Mouse (Mus musculus) midbrain, postnatal 0 days (tissue): Measurements from ENCODE around the gene Ubr4. TPM values are rescaled to one million over a fixed set of nuclear protein-coding genes. Genes with fewer than 3 reads are reported as not detected.
A peak's percentile ranks its signal among the peaks of the same experiment; 100 is the strongest.

ENCODE experiments used
- ATAC-seq: fragments of 200-750 bp; cut with Nextera tagmentation; 2 replicates; pipeline ENCODE4 v1.8.0; 2017; ENCODE audit warnings: moderate number of reproducible peaks, mild to moderate bottlenecking, moderate TSS enrichment, moderate library complexity; ENCODE audit not compliant: low FRiP score
- DNase-seq: peaks from one replicate; pipeline ENCODE4 v3.0.0-alpha.2; 2015; ENCODE audit warnings: low spot score
- H3K27ac ChIP-seq: fragments of 300-500 bp; sonication (generic); 2 replicates; pipeline ENCODE4 v1.5.1; 2014; ENCODE audit warnings: low read depth, mild to moderate bottlenecking, low read length, mixed read lengths
- H3K27me3 ChIP-seq: fragments of 300-500 bp; sonication (generic); 2 replicates; pipeline ENCODE4 v1.6.1; 2014; ENCODE audit warnings: low read length, control low read depth, mixed read lengths; ENCODE audit not compliant: insufficient read depth
- H3K36me3 ChIP-seq: fragments of 300-500 bp; sonication (generic); 2 replicates; pipeline ENCODE4 v1.6.1; 2014; ENCODE audit warnings: low read length, control low read depth, mixed read lengths; ENCODE audit not compliant: insufficient read depth
- H3K4me1 ChIP-seq: fragments of 300-500 bp; sonication (generic); 2 replicates; pipeline ENCODE4 v1.6.1; 2014; ENCODE audit warnings: mild to moderate bottlenecking, control low read depth, antibody characterized with exemption, low read length, mixed read lengths; ENCODE audit not compliant: insufficient read depth
- H3K4me2 ChIP-seq: fragments of 300-500 bp; sonication (generic); 2 replicates; pipeline ENCODE4 v1.6.1; 2014; ENCODE audit warnings: low read depth, mild to moderate bottlenecking, low read length, mixed read lengths; ENCODE audit not compliant: poor library complexity, severe bottlenecking
- H3K4me3 ChIP-seq: fragments of 300-500 bp; sonication (generic); 2 replicates; pipeline ENCODE4 v1.5.1; 2014; ENCODE audit warnings: low read depth, mild to moderate bottlenecking, low read length, moderate library complexity
- H3K9ac ChIP-seq: fragments of 300-500 bp; sonication (generic); replicated peaks from 2 replicates; pipeline ENCODE4 v1.6.1; 2014; ENCODE audit warnings: mild to moderate bottlenecking, low read length, moderate library complexity, mixed read lengths; ENCODE audit not compliant: poor library complexity, severe bottlenecking
- H3K9me3 ChIP-seq: fragments of 300-500 bp; sonication (generic); 2 replicates; pipeline ENCODE4 v1.6.1; 2016; ENCODE audit warnings: low read length, control low read depth
- CTCF ChIP-seq: IDR thresholded peaks from 2 replicates; pipeline ENCODE4 v1.5.1; 2016; ENCODE audit warnings: antibody characterized with exemption, mild to moderate bottlenecking
- WGBS: fragments of 180-500 bp; shearing (Covaris S2); extraction: QIAGEN DNeasy Blood & Tissue Kit; methylation state at CpG from one replicate; pipeline ENCODE4 v1.1.7; 2014; 5-methylcytosine and 5-hydroxymethylcytosine counted together
- polyA plus RNA-seq: library from polyadenylated mRNA; unstranded; fragments of >200 nt; fragmentation: Nextera tagmentation; extraction: Ambion mirVana; gene quantifications from 2 replicates; pipeline ENCODE4 v1.2.1, GENCODE M21; 2015
- total RNA-seq: library from RNA; depleted of rRNA; stranded (reverse); fragments of >200 nt; gene quantifications from 2 replicates; pipeline ENCODE4 v1.2.3, GENCODE M21; 2014

Ubr4 gene
- total and polyA plus RNA-seq, 2 experiments from 2014 or later: 63.6 to 176 TPM

- Histone ChIP-seq H3K27me3 (no peaks in the 10 kb centered on the region), H3K9ac (0 out of 2 replicates have a peak overlapping the region, but pooled peaks have one; percentile 13), H3K4me2 (no peak overlapping the region), H3K4me1 (no peaks in the 10 kb centered on the region), H3K4me3 (no peak overlapping the region), H3K36me3 (peaks cover 25% of the 10 kb centered on the region), H3K27ac (no peak overlapping the region), H3K9me3 (no peaks in the 10 kb centered on the region)
- 76% methylated on average over 9 of the region's 9 CpGs for WGBS
- TF ChIP-seq CTCF: no peak
- DNase-seq (no peak), ATAC-seq (no peak)
These were observed 141.0 kb downstream of the Ubr4 start for GRCm38 (mm10) chr4:139493227-139494025.

- ATAC-seq (0 out of 2 replicates have a peak, but pooled peaks have one; percentile 31), DNase-seq (peak; percentile 22)
- no peaks in the 10 kb centered on the region for H3K36me3 ChIP-seq
- H3K27ac ChIP-seq: no peak overlapping the region
- H3K27me3 ChIP-seq: no peaks in the 10 kb centered on the region
- WGBS: 54% methylated on average over 14 of the region's 14 CpGs
- no peak for TF ChIP-seq CTCF
- no peaks in the 10 kb centered on the region for H3K4me1 ChIP-seq
- no peak overlapping the region for H3K4me2 ChIP-seq
- H3K9me3 ChIP-seq: no peaks in the 10 kb centered on the region
- H3K4me3 ChIP-seq: no peak overlapping the region
- H3K9ac ChIP-seq: no peak overlapping the region
These were observed 148.4 kb downstream of the Ubr4 start for GRCm38 (mm10) chr4:139500814-139501213.

- no peak for ATAC-seq
- Histone ChIP-seq H3K27me3 (no peaks in the 10 kb centered on the region), H3K4me2 (no peak overlapping the region), H3K9me3 (no peaks in the 10 kb centered on the region), H3K4me1 (no peaks in the 10 kb centered on the region), H3K36me3 (no peaks in the 10 kb centered on the region), H3K4me3 (no peak overlapping the region), H3K27ac (no peak overlapping the region), H3K9ac (no peak overlapping the region)
- DNase-seq: peak; percentile 38
- TF ChIP-seq CTCF: peak; percentile 62
- WGBS: 79% methylated on average over 6 of the region's 6 CpGs
These were observed 149.3 kb downstream of the Ubr4 start for GRCm38 (mm10) chr4:139501702-139502101.

GRCm38 (mm10) chr4:139503919-139504318 lies 151.5 kb downstream of the Ubr4 start:
- Histone ChIP-seq H3K9me3 (no peaks in the 10 kb centered on the region), H3K27me3 (no peaks in the 10 kb centered on the region)
- 91% methylated on average over 8 of the region's 8 CpGs for WGBS

GRCm38 (mm10) chr4:139505716-139506115 lies 153.3 kb downstream of the Ubr4 start:
- no peaks in the 10 kb centered on the region for H3K27me3 ChIP-seq
- H3K4me3 ChIP-seq: no peak overlapping the region
- no peaks in the 10 kb centered on the region for H3K36me3 ChIP-seq
- H3K27ac ChIP-seq: no peak overlapping the region
- no peaks in the 10 kb centered on the region for H3K9me3 ChIP-seq
- DNase-seq (no peak), ATAC-seq (no peak)
- no peak overlapping the region for H3K4me2 ChIP-seq
- H3K9ac ChIP-seq: no peak overlapping the region
- WGBS: 81% methylated on average over 4 of the region's 4 CpGs
- TF ChIP-seq CTCF: no peak; the same call in none of the 2 replicates
- H3K4me1 ChIP-seq: no peaks in the 10 kb centered on the region

More at GRCm38 (mm10) chr4:139503919-139504318, 151.5 kb downstream of the Ubr4 start:
- TF ChIP-seq CTCF: no peak
- H3K9ac ChIP-seq: no peak overlapping the region
- no peak for DNase-seq
- H3K27ac ChIP-seq: no peak overlapping the region
- ATAC-seq: no peak
- no peak overlapping the region for H3K4me2 ChIP-seq
- no peak overlapping the region for H3K4me3 ChIP-seq
- no peaks in the 10 kb centered on the region for H3K36me3 ChIP-seq
- no peaks in the 10 kb centered on the region for H3K4me1 ChIP-seq

- no peak overlapping the region for H3K9ac ChIP-seq
- H3K36me3 ChIP-seq: no peaks in the 10 kb centered on the region
- ATAC-seq: no peak
- H3K27ac ChIP-seq: no peak overlapping the region
- no peaks in the 10 kb centered on the region for H3K9me3 ChIP-seq
- no peaks in the 10 kb centered on the region for H3K4me1 ChIP-seq
- TF ChIP-seq CTCF: no peak
- no peak overlapping the region for H3K4me3 ChIP-seq
- no peak for DNase-seq
- no peak overlapping the region for H3K4me2 ChIP-seq
- H3K27me3 ChIP-seq: no peaks in the 10 kb centered on the region
- WGBS: 96% methylated on average over 11 of the region's 11 CpGs
These were observed 154.3 kb downstream of the Ubr4 start for GRCm38 (mm10) chr4:139506727-139507126.
